Mouse (Mus musculus) mouse trophoblast stem cell (cell line): ENCODE measurements around the gene Dnah10.
"Not testable (repeated sequence)": the region's sequence is repeated elsewhere in the genome, so short reads cannot be mapped to it uniquely, and the experiment has no call there.

Source experiments
- in situ Hi-C, 2 experiments: fragments of 300-500 bp; cut with MseI, MboI; formaldehyde crosslinking; loops; 2 replicates in 1 of 2; 3 replicates in 1 of 2; pipeline ENCODE4 v1.15.1; 2025

Gene Dnah10

GRCm38 (mm10) chr5:124724997-124725396 lies at the start of gene Dnah10:
Dnah10 (plus strand) TSS chr5:124725085.
- in situ Hi-C loops: no loop called here

GRCm38 (mm10) chr5:124713741-124714140 lies 11.1 kb upstream of the Dnah10 start:
- in situ Hi-C loops: no loop called here

- in situ Hi-C loops: no loop called here
These were observed 9.8 kb upstream of the Dnah10 start for GRCm38 (mm10) chr5:124715135-124715534.

GRCm38 (mm10) chr5:124717969-124718368 lies 6.9 kb upstream of the Dnah10 start:
- in situ Hi-C loops: no loop called here

GRCm38 (mm10) chr5:124718396-124718795 lies 6.5 kb upstream of the Dnah10 start:
- in situ Hi-C loops: no loop called here

GRCm38 (mm10) chr5:124723125-124723524 lies 1.8 kb upstream of the Dnah10 start:
- in situ Hi-C loops: no loop called here

GRCm38 (mm10) chr5:124729662-124730206 lies 4.8 kb downstream of the Dnah10 start:
- in situ Hi-C loops: no loop called here

GRCm38 (mm10) chr5:124733961-124734360 lies 9.1 kb downstream of the Dnah10 start:
- in situ Hi-C loops: no loop called here

GRCm38 (mm10) chr5:124741898-124742599 lies 17.2 kb downstream of the Dnah10 start:
- in situ Hi-C loops: no loop called here

- in situ Hi-C loops: no loop called here
These were observed 19.0 kb downstream of the Dnah10 start for GRCm38 (mm10) chr5:124743841-124744240.

GRCm38 (mm10) chr5:124746220-124746619 lies 21.3 kb downstream of the Dnah10 start:
- in situ Hi-C loops: no loop called here

- in situ Hi-C loops: no loop called here
These were observed 23.4 kb downstream of the Dnah10 start for GRCm38 (mm10) chr5:124748296-124748695.

GRCm38 (mm10) chr5:124751656-124752055 lies 26.8 kb downstream of the Dnah10 start:
- in situ Hi-C loops: no loop called here

GRCm38 (mm10) chr5:124761011-124761410 lies 36.1 kb downstream of the Dnah10 start:
- in situ Hi-C loops: no loop called here

- in situ Hi-C loops: no loop called here
These were observed 36.9 kb downstream of the Dnah10 start for GRCm38 (mm10) chr5:124761787-124762186.

- in situ Hi-C loops: no loop called here
These were observed 49.7 kb downstream of the Dnah10 start for GRCm38 (mm10) chr5:124774552-124774951.

GRCm38 (mm10) chr5:124776289-124776688 lies 51.4 kb downstream of the Dnah10 start:
- in situ Hi-C loops: not testable (repeated sequence)

GRCm38 (mm10) chr5:124777178-124777709 lies 52.4 kb downstream of the Dnah10 start:
- in situ Hi-C loops: no loop called here

- in situ Hi-C loops: no loop called here
These were observed 55.0 kb downstream of the Dnah10 start for GRCm38 (mm10) chr5:124779926-124780325.

- in situ Hi-C loops: no loop called here
These were observed 56.8 kb downstream of the Dnah10 start for GRCm38 (mm10) chr5:124781696-124782095.

GRCm38 (mm10) chr5:124785650-124786049 lies 60.8 kb downstream of the Dnah10 start:
- in situ Hi-C loops: no loop called here

- in situ Hi-C loops: no loop called here
These were observed 67.2 kb downstream of the Dnah10 start for GRCm38 (mm10) chr5:124792112-124792511.

- in situ Hi-C loops: no loop called here
These were observed 85.0 kb downstream of the Dnah10 start for GRCm38 (mm10) chr5:124809708-124810366.
